Mouse (Mus musculus): ENCODE data around the gene Sys1.

DNA sequence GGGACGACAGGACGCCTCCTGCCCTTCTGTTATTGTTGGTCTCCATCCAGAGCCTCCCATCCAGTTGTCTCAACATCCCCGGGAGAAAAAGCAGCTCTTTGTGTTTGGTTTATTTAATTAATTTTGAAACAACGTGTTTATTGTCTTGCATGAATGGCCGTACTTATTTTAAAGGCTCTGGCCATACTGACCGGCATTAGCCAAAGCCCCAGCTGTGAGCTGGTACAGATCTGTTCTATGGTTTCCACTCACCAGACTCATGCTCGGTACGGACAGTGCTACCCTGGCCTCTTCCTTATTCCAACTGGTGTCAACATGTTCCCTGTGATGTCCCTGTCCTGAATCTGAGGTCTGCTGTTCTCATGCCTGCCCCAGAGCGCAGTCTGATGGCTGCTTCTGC, 59.1 kb downstream of the Sys1 start:
- TF ChIP-seq POLR2A (IDR thresholded peaks at IDR 0.05; ENCODE audit: low read depth, low read length) (no peak), CTCF (IDR thresholded peaks at IDR 0.05; ENCODE audit: extremely low read depth, insufficient read depth, insufficient read length, insufficient replicate concordance) (no peak)

Data from spleen, adult 2 months (tissue).